Mouse (Mus musculus) left cerebral cortex, adult 2 months (tissue): ENCODE data around the gene Drg1. TPM values are rescaled to one million over a fixed set of nuclear protein-coding genes. Genes with fewer than 3 reads are reported as not detected.

Experiments used
- DNase-seq, 2 experiments: peaks; one replicate each; pipeline ENCODE4 v3.0.0; 2021 to 2022; ENCODE audit warnings: low spot score in 2 of 2, mixed read lengths in 1 of 2; ENCODE audit errors: extremely low spot score in 1 of 2
- H3K27ac ChIP-seq: fragments of 200-600 bp; 2 replicates; pipeline ENCODE4 v1.8.1; 2022
- H3K4me3 ChIP-seq: fragments of 200-600 bp; 2 replicates; pipeline ENCODE4 v1.8.1; 2022
- CTCF ChIP-seq: fragments of 200-600 bp; IDR thresholded peaks from 2 replicates; pipeline ENCODE4 v1.8.1; 2022; ENCODE audit warnings: antibody characterized with exemption, mild to moderate bottlenecking, moderate library complexity
- intact Hi-C: fragments of 180-260 bp; cut with DNase I; formaldehyde crosslinking; loops from one replicate; pipeline ENCODE4 v1.15.1; 2025
- total RNA-seq, 2 experiments: library from RNA; stranded (reverse); gene quantifications; 2 replicates each; pipeline ENCODE4 v1.2.3; 2021

The Drg1 gene
- total RNA-seq, 2 experiments from 2014 or later: 79.5 to 92.1 TPM

DNA sequence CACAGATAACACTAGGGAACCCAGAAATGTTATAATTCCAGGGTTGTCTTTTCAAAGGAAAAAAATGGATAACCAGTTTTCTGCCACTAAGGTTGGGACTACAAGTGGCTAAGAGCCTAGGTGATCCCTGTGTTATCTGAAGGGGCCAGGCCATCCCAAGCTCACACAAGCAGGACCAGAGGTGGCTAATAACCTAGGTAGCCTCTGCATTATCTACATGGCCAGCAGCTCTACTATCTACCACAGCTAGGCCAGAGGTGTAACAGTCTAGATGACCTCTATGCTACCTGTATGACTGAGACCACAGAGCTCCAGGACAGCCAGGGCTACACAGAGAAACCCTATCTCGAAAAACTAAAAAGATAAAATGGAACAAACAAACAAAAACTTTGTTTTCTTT is 6.7 kb downstream of the Drg1 start:
- no peak for DNase-seq
- H3K4me3 ChIP-seq: no peak overlapping the region
- TF ChIP-seq CTCF: no peak
- H3K27ac ChIP-seq: no peak overlapping the region
- intact Hi-C loops: loop anchor here (5.0 kb wide), 1 partner anchor 37 kb away; no protein-coding TSS in a partner anchor

DNA sequence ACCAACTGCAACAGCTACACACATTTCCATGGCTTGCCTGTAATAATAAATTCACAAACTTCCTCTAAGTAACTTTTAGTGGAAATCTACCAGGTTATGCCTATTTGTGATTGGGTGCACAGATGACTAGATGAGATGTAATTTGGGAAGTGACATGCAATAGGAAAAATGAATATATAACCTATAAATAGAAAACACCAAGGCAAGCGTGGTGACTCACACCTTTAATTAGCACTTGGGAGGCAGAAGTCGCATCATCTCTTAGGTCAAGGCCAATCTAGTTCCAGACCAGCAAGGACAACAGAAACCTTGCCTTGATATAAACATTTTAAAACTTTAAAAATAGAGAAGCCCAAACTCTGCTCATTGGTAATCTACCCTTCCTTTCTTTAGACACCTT is 18.8 kb downstream of the Drg1 start:
- DNase-seq: no peak
- intact Hi-C loops: no loop called here
- Histone ChIP-seq H3K4me3 (no peak overlapping the region), H3K27ac (no peak overlapping the region)
- TF ChIP-seq CTCF: no peak

DNA sequence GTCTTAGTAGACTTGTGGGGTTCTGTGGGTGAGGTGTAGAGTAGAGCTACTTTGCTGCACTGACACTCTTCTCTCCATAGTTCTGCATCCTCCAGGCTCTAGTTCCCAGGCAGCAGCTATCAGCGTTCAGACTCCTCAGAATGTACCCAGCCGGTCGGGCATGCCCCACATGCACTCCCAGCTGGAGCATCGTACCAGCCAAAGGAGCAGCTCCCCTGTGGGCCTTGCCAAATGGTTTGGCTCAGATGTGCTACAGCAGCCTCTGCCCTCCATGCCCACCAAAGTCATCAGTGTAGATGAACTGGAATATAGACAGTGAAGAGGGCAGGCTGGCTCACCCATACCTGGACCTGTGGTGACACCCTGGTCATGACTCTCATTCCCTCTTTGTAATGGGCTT is 22.4 kb downstream of the Drg1 start:
- no peak for TF ChIP-seq CTCF
- Histone ChIP-seq H3K4me3 (no peak overlapping the region), H3K27ac (no peak overlapping the region)
- DNase-seq: no peak
- intact Hi-C loops: no loop called here

DNA sequence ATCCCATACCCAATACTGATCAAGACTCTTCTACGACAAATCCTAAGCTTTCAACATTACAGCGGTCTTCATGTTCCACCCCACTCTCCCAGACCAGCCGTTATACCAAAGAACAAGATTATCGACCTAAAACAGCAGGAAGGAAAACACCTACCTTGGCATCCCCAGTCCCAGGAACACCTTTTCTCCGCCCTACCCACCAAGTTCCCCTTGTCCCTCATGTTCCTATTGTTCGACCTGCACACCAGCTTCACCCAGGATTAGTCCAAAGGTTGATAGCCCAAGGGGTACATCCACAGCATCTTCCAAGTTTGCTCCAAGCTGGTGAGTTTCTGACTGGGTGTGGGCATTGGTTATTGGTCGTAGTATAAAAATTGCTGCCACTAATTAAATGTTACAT is 23.8 kb downstream of the Drg1 start:
- no peak for DNase-seq
- no peak for TF ChIP-seq CTCF
- Histone ChIP-seq H3K4me3 (no peak overlapping the region), H3K27ac (no peak overlapping the region)
- intact Hi-C loops: no loop called here

DNA sequence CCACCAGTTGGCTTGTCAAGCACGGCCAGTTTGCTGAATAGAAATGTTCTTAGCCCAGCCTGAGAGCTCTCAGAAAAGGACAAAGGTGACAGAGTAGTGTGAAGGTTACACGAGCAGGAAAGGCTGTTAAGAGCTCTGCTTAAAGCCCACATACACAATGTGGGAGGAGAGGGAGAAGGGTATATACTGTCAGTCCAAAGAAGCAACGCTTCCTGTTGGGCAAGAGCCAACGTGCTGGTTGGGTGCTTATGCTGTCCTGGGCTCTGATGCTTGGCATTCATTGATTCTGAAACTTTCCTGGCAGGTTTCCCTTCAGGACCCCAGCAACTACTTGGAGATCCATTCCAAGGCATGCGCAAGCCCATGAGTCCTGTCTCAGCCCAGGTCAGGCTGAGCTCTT is 30.9 kb downstream of the Drg1 start:
- intact Hi-C loops: no loop called here
- H3K4me3 ChIP-seq: no peak overlapping the region
- DNase-seq: no peak
- no peak overlapping the region for H3K27ac ChIP-seq
- no peak for TF ChIP-seq CTCF

DNA sequence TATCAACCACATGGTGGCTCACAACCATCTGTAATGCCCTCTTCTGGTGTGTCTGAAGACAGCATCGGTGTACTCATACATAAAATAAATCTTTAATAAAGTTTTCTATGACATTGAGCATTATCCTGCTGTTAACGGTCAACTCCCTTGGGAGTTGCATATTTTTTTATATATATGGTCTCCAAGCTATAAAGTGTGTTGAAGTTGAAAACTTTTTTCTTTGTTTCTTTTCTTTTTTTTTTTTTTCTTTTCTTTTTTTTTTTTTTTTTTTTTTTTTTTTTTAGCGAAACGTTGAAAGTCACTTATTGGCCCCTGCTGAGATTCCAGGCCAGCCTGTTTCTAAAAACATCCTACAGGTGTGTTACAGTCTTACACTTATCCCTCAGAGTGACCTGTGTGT is 32.5 kb downstream of the Drg1 start:
- intact Hi-C loops: no loop called here
- no peak overlapping the region for H3K27ac ChIP-seq
- no peak; the same call in 1 of the 2 replicates for TF ChIP-seq CTCF
- no peak overlapping the region for H3K4me3 ChIP-seq
- no peak for DNase-seq

DNA sequence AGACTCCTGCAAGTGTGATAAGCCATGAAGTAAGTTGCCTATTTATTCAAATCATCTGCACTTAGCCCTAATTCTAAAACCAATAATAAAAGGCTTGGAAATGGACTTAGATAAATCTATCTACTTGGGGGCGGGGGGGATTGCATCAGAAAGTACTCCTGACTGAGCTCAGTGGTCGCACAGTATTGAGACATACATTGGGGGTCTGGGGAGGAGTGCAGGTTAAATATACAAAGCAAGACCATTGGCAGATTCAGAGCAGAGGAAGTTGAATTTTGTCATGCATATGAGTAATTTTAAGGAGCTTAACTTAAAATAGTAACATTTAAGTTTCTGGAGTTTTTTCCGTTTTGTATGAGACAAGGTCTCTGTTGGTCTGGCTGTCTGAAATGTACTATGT is 34.0 kb downstream of the Drg1 start:
- no peak overlapping the region for H3K4me3 ChIP-seq
- DNase-seq: no peak
- no peak for TF ChIP-seq CTCF

DNA sequence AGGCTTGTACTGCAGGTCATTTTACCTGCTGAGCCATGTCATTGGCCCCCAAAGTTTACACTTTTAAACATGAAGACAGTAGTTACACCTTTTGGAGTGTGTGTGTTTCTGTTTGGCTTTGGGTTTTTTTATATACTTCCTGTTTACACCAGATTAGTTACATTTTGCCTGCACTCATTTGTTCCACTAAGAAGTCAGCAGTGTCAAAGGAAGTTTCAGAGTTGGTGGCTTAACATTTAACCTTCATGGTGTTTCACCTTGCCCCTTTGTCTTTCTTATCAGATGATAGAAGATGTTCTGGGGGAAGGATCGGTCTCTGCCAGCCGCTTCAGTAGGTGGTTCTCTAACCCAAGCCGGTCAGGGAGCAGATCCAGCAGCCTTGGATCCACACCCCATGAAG is 39.1 kb downstream of the Drg1 start:
- no peak for TF ChIP-seq CTCF
- no peak for DNase-seq
- H3K27ac ChIP-seq: no peak overlapping the region
- intact Hi-C loops: no loop called here
- H3K4me3 ChIP-seq: no peak overlapping the region

More for the DNA sequence above, 34.0 kb downstream of the Drg1 start:
- intact Hi-C loops: no loop called here
- no peak overlapping the region for H3K27ac ChIP-seq

DNA sequence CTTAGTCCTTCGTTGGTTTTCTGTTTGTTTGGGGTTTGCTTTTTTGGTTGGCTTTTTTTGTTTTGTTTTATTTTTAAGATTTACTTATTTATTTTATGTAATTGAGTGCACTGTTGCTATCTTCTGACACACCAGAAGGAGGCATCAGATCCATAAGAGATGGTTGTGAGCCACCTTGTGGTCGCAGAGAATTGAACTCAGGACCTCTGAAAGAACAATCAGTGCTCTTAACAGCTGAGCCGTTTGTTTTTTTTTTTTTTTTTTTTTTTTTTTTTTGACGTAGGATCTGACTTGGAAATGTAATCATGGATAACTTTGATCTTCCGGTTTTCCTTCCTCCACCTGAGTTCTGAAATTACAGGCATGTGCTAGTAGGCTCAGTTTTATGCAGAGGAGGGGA is 43.1 kb downstream of the Drg1 start:
- DNase-seq: no peak
- intact Hi-C loops: loop anchor here (5.0 kb wide), 1 partner anchor 34 kb away; no protein-coding TSS in a partner anchor
- H3K4me3 ChIP-seq: no peak overlapping the region
- no peak; the same call in 1 of the 2 replicates for TF ChIP-seq CTCF
- no peak overlapping the region for H3K27ac ChIP-seq

DNA sequence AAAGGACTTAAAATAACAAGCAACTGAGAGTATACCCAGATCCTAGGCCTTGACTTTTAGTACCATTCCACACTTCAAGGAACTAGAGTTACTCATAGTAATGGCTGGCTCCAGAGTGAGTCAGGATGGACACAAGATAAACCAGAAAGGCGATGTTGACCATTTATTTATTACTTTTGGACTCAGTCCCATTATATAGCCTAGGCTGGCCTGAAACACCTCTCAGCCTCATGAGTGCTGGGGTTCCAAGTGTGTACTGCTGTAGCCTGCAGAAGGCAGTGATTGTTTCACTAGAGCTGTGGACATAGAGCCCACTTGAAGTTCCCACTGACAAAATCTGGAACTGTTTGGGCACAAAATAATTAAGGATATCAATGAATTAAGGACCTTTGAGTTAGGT is 53.7 kb downstream of the Drg1 start:
- no peak for DNase-seq
- no peak for TF ChIP-seq CTCF
- intact Hi-C loops: no loop called here
- H3K27ac ChIP-seq: no peak overlapping the region
- H3K4me3 ChIP-seq: no peak overlapping the region

DNA sequence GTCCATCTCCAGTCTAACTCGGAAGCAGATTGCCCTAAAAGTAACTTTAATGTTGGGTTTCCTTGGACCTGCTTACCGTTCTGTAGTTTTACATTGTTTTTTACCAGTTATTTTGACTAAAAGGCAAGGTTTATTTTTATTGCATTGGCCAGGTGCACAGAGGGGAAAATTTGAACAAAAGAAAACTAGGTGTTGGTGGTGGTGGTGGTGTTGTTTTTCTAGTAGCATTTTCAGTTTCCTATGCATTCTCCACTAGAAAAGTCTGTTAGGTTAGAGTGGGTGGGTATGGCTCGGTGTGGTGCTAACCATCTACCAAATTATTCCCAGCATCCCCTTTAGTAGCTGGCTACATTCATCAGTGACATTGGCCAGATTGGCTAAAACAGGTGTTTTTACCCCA is 59.4 kb downstream of the Drg1 start:
- intact Hi-C loops: no loop called here
- Histone ChIP-seq H3K4me3 (no peak overlapping the region), H3K27ac (no peak overlapping the region)
- TF ChIP-seq CTCF: no peak
- DNase-seq: no peak

DNA sequence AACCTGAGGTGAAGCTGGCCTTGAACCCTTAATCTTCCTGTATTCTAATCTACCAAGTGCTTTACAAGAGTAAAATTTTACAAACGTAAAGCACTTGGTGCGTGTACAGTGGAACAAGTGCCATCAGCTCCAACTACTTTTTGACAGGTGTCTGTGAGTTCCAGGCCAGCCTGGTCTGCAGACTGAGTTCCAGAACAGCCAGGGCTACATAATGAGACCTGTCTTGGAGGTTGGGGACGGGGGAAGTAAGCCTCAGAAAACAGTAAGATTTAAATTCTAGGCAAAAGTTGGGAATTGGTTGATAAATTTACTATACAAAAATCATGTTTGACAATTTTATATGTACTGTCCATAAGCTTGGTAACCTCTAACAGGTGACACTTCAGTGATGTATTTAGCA is 61.0 kb downstream of the Drg1 start:
- Histone ChIP-seq H3K27ac (no peak overlapping the region), H3K4me3 (no peak overlapping the region)
- no peak for DNase-seq
- TF ChIP-seq CTCF: no peak
- intact Hi-C loops: no loop called here

DNA sequence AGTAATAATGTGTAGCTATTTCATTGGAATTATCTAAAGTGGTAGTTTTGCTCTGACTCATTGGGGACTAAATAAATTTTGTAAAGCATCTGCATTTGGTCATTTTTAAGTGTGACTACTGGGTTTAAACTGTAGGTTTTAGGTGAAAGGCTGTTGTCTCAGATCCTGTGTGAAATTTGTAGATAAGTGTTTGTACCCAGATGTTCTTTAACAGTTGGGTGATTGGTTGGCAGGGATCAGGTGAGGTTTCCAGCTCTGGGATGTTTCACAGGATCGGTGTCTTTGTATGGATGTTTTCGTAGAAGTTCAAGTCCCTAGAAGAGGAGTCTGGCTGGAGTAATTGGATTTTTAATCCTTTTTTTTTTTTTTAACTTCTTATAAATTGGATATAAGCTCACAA is 62.4 kb downstream of the Drg1 start:
- intact Hi-C loops: no loop called here
- DNase-seq: no peak
- H3K4me3 ChIP-seq: no peak overlapping the region
- H3K27ac ChIP-seq: no peak overlapping the region
- TF ChIP-seq CTCF: no peak
